Mouse (Mus musculus) adrenal gland, postnatal 10 days (tissue): ENCODE measurements at regions not wholly inside any gene's neighbourhood (a gene's known extent, or its start where the extent isn't known, plus 50 kb on each side); places are given as distances from the start of the nearest gene placed in this dataset.

Experiments used
- DNase-seq: peaks from one replicate; pipeline ENCODE4 v3.0.0; 2021; ENCODE audit warnings: mixed read lengths

DNA sequence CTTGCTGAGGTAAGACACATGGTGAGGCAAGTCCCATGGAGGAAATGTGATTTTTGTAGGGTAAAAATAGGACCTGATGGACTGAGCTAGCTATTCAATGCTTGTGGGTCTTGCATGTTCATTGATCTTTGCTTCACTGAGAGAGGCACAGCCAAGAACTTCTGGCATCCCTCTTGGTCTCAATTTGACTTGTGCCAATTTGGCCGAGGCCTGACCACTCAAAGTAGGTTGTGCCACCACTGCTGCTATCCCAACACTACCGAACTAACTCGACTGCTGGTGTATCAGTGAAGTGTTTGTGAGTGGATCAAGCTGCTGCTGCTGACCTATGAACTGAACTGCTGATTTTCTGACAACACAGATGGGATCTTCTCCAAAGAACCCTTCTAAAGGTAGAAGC is 53.6 kb downstream of the Hsfy2 start:
- DNase-seq, result peak; percentile 1

DNA sequence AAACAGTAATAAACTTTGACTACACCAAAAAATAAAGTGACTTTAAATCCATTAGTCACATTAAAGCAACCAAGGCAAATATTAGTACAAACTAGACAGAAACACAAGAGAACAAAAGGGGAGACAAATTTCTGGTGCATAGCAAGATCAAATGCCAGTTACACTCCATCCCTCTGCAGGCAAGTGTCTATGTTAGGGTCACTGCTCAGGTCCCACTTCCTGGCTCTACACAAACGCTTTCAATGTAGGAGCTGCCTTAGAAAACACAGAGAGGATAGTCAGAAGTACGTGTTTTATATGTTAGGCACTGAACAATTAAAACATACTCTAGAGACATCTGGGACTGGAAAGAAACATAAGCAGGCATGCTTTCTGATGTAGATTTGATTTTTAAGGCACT is 89.2 kb downstream of the Hsfy2 start:
- no peak for DNase-seq

DNA sequence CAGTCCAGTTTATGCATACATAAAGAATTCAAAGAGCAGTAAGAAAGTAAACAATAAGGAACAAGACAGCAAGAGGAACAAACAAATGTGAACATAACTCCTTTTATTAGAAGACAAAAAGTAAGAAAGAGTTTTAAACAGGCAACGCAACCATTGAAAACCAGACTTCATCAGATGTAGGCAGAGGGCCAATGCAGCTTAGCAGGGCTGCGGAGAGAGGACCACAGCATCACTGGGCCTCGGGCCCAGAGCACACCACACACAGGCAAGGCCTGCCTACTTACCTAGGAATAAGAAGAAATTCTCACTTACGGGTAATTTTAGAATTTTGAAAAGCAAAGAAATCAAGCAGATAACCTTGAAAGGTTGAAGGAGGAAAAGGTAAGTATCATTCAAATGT is 106.4 kb downstream of the Hsfy2 start:
- no peak for DNase-seq
